Mouse (Mus musculus) G1E (cell line): ENCODE results near the gene Ccdc3. TPM values are rescaled to one million over a fixed set of nuclear protein-coding genes. Genes with fewer than 3 reads are reported as not detected.

Experiments used
- ATAC-seq: 2 replicates; pipeline ENCODE4 v1.8.0; 2016; ENCODE audit warnings: mild to moderate bottlenecking; ENCODE audit not compliant: insufficient number of reproducible peaks, poor library complexity, low FRiP score, severe bottlenecking; ENCODE audit errors: extremely low read depth
- DNase-seq: peaks from one replicate; pipeline ENCODE4 v3.0.0; 2012; ENCODE audit warnings: low spot score
- H3K27me3 ChIP-seq: 2 replicates; pipeline ENCODE4 v1.6.1; 2012; ENCODE audit warnings: mild to moderate bottlenecking, low read length, inconsistent platforms; ENCODE audit not compliant: insufficient read depth
- H3K36me3 ChIP-seq: replicated peaks from 2 replicates; pipeline ENCODE3; 2012; ENCODE audit warnings: mild to moderate bottlenecking, inconsistent platforms
- H3K4me1 ChIP-seq: 2 replicates; pipeline ENCODE4 v1.6.1; 2012; ENCODE audit warnings: low read depth, low read length, inconsistent platforms, mixed read lengths; ENCODE audit not compliant: insufficient read depth
- H3K4me3 ChIP-seq: 2 replicates; pipeline ENCODE4 v1.5.1; 2012; ENCODE audit warnings: low read depth, mild to moderate bottlenecking, inconsistent platforms, low read length, moderate library complexity, mixed read lengths
- H3K9me3 ChIP-seq: replicated peaks from 2 replicates; pipeline ENCODE4 v1.6.1; 2012; ENCODE audit warnings: inconsistent platforms
- CTCF ChIP-seq: IDR thresholded peaks from 2 replicates; pipeline ENCODE4 v1.5.1; 2012; ENCODE audit warnings: low read depth, low read length, inconsistent platforms, mixed read lengths
- GATA1 ChIP-seq: IDR thresholded peaks from 2 replicates; pipeline ENCODE4 v1.6.1; 2012; ENCODE audit warnings: borderline replicate concordance, low read length, inconsistent platforms, mixed read lengths
- GATA2 ChIP-seq: IDR thresholded peaks from 2 replicates; pipeline ENCODE4 v1.6.1; 2012; ENCODE audit warnings: low read depth, low read length, inconsistent platforms, borderline replicate concordance
- POLR2AphosphoS5 ChIP-seq: IDR thresholded peaks from 2 replicates; pipeline ENCODE4 v1.6.1; 2012; ENCODE audit warnings: low read depth, low read length, inconsistent platforms; ENCODE audit not compliant: insufficient replicate concordance
- TAL1 ChIP-seq: conservative IDR thresholded peaks from 2 replicates; pipeline ENCODE4 v1.6.1; 2012; ENCODE audit warnings: low read depth, low read length, inconsistent platforms, mixed read lengths
- polyA plus RNA-seq: library from polyadenylated mRNA; stranded (reverse); fragments of >175 nt; gene quantifications from 2 replicates; pipeline ENCODE4 v1.2.3, GENCODE M21; 2012
- total RNA-seq, 2 experiments: library from RNA; stranded (forward) in 1 of 2; stranded (reverse) in 1 of 2; fragments of 200-1000 nt in 1 of 2; fragments of >200 nt in 1 of 2; fragmentation: Nextera tagmentation in 1 of 2; gene quantifications; 2 replicates each; pipeline ENCODE4 v1.2.3; 2014 to 2017

Gene Ccdc3
- total and polyA plus RNA-seq, 3 experiments: not detected

DNA sequence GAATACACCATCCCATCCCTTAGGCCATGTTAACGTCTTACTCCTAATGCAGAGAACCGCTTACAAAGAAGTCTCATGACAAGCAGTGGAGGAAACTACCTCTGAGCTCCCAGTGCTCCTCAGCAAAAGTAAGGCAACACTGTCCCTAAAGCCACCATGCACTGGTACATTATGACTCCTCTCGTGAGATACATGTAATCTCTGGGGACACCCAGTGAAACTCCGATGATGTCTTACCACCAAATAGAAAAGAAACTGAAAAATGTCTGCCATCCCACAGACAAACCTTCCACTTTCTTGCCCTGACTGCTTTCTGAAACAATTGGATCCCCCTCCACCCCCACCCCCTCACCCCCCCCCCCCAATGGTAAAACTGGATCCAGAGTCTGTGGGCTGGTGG is 54.6 kb downstream of the Ccdc3 start:
- ATAC-seq (no peak), DNase-seq (no peak)
- Histone ChIP-seq H3K4me1 (no peaks in the 10 kb centered on the region), H3K27me3 (no peaks in the 10 kb centered on the region; the same call in 1 of the 2 replicates), H3K4me3 (no peak overlapping the region), H3K9me3 (no peaks in the 10 kb centered on the region), H3K36me3 (no peaks in the 10 kb centered on the region)
- TF ChIP-seq CTCF: no peak
- TF ChIP-seq POLR2AphosphoS5: no peak
- no peak for TF ChIP-seq GATA2
- TF ChIP-seq GATA1: no peak
- TF ChIP-seq TAL1: no peak

DNA sequence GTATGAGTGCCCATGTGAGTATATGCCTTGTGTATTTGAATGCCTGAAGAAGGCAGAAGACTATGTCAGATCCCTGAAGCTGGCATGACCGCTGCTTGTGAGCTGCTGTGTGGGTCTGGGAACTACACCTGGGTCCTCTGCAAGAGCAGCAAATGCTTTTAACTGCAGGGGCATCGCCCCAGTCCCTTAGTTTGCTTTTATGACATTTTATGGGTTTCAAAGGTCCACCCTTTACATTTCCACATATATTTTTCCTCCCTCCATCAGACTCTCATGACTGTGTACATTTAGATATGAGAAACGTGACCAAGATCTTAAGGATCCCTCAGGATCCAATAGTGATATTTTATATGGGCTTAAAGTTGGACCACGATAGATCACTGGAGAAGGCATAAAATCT is 55.5 kb downstream of the Ccdc3 start:
- H3K27me3 ChIP-seq: no peaks in the 10 kb centered on the region; the same call in 1 of the 2 replicates
- TF ChIP-seq GATA1 (no peak), CTCF (no peak), GATA2 (no peak), POLR2AphosphoS5 (no peak), TAL1 (no peak)
- no peak for ATAC-seq

DNA sequence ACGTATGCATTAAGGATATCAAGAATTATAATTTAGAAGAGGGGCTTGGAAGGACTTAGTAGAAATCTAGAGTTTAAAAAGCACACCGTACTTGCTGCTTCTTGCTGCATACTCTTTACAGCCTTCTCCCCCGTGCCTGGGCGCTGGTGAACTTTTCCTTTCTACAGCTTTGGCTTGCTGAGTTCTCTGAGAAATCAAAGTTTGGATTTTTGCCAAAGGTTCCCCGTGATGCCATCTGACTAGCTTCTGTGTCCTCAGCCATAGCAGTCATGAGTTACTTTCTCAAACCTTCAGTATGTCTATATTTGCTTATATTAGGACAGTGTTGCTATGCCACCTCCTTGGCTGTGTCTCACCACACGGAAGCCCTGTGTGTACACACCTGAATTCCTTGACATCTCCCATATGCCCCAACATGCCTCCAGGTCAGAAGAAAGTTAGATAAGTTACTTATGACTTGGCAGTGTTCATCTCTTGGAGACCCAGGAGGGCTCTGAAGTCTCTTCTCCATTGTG is 57.2 kb downstream of the Ccdc3 start:
- Histone ChIP-seq H3K36me3 (no peaks in the 10 kb centered on the region), H3K9me3 (no peaks in the 10 kb centered on the region), H3K4me3 (no peak overlapping the region), H3K4me1 (no peaks in the 10 kb centered on the region), H3K27me3 (no peaks in the 10 kb centered on the region; the same call in 1 of the 2 replicates)
- DNase-seq (no peak), ATAC-seq (no peak)
- no peak for TF ChIP-seq POLR2AphosphoS5
- no peak for TF ChIP-seq CTCF
- no peak for TF ChIP-seq GATA2
- TF ChIP-seq GATA1: no peak
- TF ChIP-seq TAL1: no peak

More for the DNA sequence above, 55.5 kb downstream of the Ccdc3 start:
- DNase-seq: no peak
- H3K4me1 ChIP-seq: no peaks in the 10 kb centered on the region
- no peaks in the 10 kb centered on the region for H3K36me3 ChIP-seq
- H3K4me3 ChIP-seq: no peak overlapping the region
- no peaks in the 10 kb centered on the region for H3K9me3 ChIP-seq

DNA sequence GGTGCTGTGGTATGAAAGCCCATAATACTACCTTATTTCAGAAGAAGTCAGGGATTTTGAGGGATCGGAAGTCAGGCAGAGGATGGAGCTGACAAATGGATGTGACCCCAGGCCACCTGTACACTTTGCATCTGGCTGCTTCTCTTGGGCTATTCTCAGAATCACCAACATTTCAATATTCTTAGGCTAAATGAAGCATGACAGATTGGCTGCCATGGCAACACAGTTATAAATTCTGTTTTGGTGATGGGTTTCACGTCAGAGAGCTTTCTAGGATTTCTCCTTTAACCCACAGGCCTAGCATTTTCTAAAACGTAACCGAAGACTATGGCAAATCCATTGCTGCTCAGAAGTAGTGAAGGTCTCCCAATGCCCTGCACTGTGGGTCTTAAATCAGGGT is 59.9 kb downstream of the Ccdc3 start:
- Histone ChIP-seq H3K4me3 (no peak overlapping the region), H3K9me3 (no peaks in the 10 kb centered on the region), H3K36me3 (no peaks in the 10 kb centered on the region), H3K4me1 (no peaks in the 10 kb centered on the region), H3K27me3 (no peaks in the 10 kb centered on the region; the same call in 1 of the 2 replicates)
- DNase-seq (no peak), ATAC-seq (no peak)
- TF ChIP-seq TAL1: no peak
- no peak for TF ChIP-seq CTCF
- no peak for TF ChIP-seq POLR2AphosphoS5
- no peak for TF ChIP-seq GATA2
- no peak for TF ChIP-seq GATA1

DNA sequence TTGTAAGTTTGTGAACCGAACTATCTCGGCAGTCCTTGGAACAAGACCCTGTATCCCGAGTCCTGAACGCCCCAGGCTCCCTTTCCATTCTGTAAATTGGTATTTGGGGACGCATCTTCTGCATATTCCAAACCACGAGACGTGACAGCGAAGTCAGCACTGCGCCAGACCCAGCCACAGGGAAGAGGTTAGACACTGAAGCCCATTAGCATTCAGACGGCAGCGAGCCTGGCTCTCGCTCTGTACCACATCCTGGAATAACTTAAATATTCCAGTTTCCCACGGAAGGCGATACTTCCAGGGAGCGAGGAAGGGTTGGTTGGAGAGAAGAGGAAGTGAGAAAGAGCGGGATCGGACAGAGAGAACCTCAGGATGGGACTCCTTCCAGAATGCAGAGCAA is 61.7 kb downstream of the Ccdc3 start:
- no peaks in the 10 kb centered on the region for H3K9me3 ChIP-seq
- no peak overlapping the region for H3K4me3 ChIP-seq
- H3K36me3 ChIP-seq: no peaks in the 10 kb centered on the region
- H3K27me3 ChIP-seq: no peaks in the 10 kb centered on the region
- TF ChIP-seq TAL1: no peak
- no peak for TF ChIP-seq POLR2AphosphoS5
- no peaks in the 10 kb centered on the region for H3K4me1 ChIP-seq
- ATAC-seq (no peak), DNase-seq (no peak)

DNA sequence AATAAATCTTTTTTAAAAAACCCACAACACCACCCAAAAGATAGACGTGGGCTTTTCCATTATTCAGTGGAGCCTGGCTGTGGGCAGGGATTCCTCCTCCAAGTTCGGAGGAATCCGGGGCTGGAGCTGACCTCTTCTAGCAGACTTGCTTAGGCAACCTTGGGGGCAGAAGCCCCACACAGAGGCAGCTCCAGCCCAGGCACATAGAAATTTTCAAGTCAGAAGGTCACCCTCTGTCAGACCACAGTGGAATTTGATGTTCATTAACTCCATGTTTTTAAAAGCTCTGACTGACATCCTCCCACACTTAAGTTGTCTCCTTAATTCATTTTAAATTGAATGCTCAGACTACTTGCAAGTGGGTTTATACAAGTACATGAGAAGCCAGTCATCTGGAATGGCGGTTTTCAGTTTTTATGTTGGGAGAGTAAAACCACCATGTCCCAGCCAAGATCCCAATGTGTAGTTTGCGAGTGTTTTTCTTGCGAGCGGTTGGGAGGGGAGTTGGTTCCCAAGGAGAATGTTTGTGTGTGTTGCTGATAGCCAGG is 63.3 kb downstream of the Ccdc3 start:
- Histone ChIP-seq H3K27me3 (no peaks in the 10 kb centered on the region), H3K4me3 (no peak overlapping the region), H3K4me1 (no peaks in the 10 kb centered on the region), H3K9me3 (no peaks in the 10 kb centered on the region), H3K36me3 (no peaks in the 10 kb centered on the region)
- TF ChIP-seq POLR2AphosphoS5 (no peak), GATA1 (no peak)
- DNase-seq (no peak), ATAC-seq (no peak)

DNA sequence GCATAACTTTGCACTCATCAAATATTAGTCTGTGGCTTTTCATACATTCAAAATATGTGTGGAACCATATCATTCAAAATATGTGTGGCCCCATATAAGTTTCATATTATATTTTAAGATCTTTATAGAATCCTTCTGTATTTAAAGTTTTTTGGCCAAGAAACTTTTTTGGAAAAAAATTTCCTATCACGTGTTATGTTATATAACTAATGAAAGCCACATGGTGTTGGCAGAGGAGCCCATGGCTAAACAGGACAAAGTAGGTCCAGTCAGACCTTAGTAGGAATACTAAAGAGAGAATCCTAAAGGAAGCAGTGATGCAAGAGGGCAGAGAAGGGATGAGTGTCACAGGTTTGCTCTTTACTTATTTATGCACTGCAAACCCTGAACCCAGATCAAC is 65.6 kb downstream of the Ccdc3 start:
- TF ChIP-seq GATA1 (no peak), CTCF (no peak), POLR2AphosphoS5 (no peak), GATA2 (no peak), TAL1 (no peak)
- DNase-seq (no peak), ATAC-seq (no peak)
- Histone ChIP-seq H3K4me1 (no peaks in the 10 kb centered on the region), H3K4me3 (no peak overlapping the region), H3K36me3 (no peaks in the 10 kb centered on the region), H3K27me3 (no peaks in the 10 kb centered on the region), H3K9me3 (no peaks in the 10 kb centered on the region)
